Comparison of ENCODE assay signal across 9 mouse cellular contexts in genomic region chr11:65852066-65852465, GRCm38 (mm10). TPM values are rescaled to one million over a fixed set of nuclear protein-coding genes. Genes with fewer than 3 reads are reported as not detected.
DNase-seq lines count a peak whose midpoint lies in the region; ATAC-seq and TF ChIP-seq lines count a peak whose summit lies in the region.
"Had no signal": no experiment of that assay in that cellular context is flagged by ENCODE, and none has a peak within 500 bp of the region (broad histone marks: within the 10 kb centered on the region; RNA-seq: fewer than 3 reads in every experiment).

No protein-coding gene starts in this region.

- no peaks in the 10 kb centered on the region for H3K9me3 ChIP-seq in forebrain, embryonic 14.5 days (replicated peaks; ENCODE audit: control insufficient read depth, low read length)
- no peaks in the 10 kb centered on the region for H3K9me3 ChIP-seq in forebrain, embryonic 12.5 days
- H3K9me3 ChIP-seq: midbrain, embryonic 12.5 days had no signal

- H3K4me3 ChIP-seq in forebrain, embryonic 14.5 days (ENCODE audit: low read depth, low read length): no peak overlapping the region
- no peak overlapping the region for H3K4me3 ChIP-seq in forebrain, embryonic 12.5 days (replicated peaks)
- no peak overlapping the region for H3K4me3 ChIP-seq in liver, adult 2 months (ENCODE audit: insufficient read depth, low read depth, low read length)
- H3K4me3 ChIP-seq: midbrain, embryonic 12.5 days had no signal

- 24% methylated on average over 1 of the region's 1 CpGs for WGBS in forebrain, embryonic 14.5 days
- 24% methylated on average over 1 of the region's 1 CpGs for WGBS in forebrain, embryonic 12.5 days
- WGBS in liver, adult 2 months: 25% methylated on average over 1 of the region's 1 CpGs

- H3K4me1 ChIP-seq in forebrain, embryonic 14.5 days (ENCODE audit: control insufficient read depth, insufficient read depth, low read length): no peaks in the 10 kb centered on the region
- H3K4me1 ChIP-seq in forebrain, embryonic 12.5 days: no peaks in the 10 kb centered on the region; the same call in 1 of the 2 replicates
- no peaks in the 10 kb centered on the region for H3K4me1 ChIP-seq in liver, adult 2 months (ENCODE audit: control insufficient read depth, insufficient read depth, low read length)
- H3K4me1 ChIP-seq: midbrain, embryonic 12.5 days had no signal

- H3K36me3 ChIP-seq in forebrain, embryonic 14.5 days (ENCODE audit: control insufficient read depth, insufficient read depth, low read length): no peaks in the 10 kb centered on the region
- H3K36me3 ChIP-seq in forebrain, embryonic 12.5 days (replicated peaks): no peaks in the 10 kb centered on the region
- H3K36me3 ChIP-seq in liver, adult 2 months (ENCODE audit: control insufficient read depth, insufficient read depth, low read length): no peaks in the 10 kb centered on the region
- H3K36me3 ChIP-seq: midbrain, embryonic 12.5 days had no signal

- no peak overlapping the region for H3K4me2 ChIP-seq in forebrain, embryonic 14.5 days (ENCODE audit: low read length)
- H3K4me2 ChIP-seq in forebrain, embryonic 12.5 days: no peak overlapping the region
- H3K4me2 ChIP-seq: midbrain, embryonic 12.5 days had no signal

- H3K9ac ChIP-seq in forebrain, embryonic 14.5 days (ENCODE audit: low read length): no peak overlapping the region
- no peak overlapping the region for H3K9ac ChIP-seq in forebrain, embryonic 12.5 days
- H3K9ac ChIP-seq in liver, adult 2 months (ENCODE audit: low read depth, low read length): no peak overlapping the region
- H3K9ac ChIP-seq: midbrain, embryonic 12.5 days had no signal

- DNase-seq in forebrain, embryonic 14.5 days (ENCODE audit: low spot score): peak; percentile 17
- DNase-seq in liver, adult 2 months (ENCODE audit: extremely low read depth, low read depth, low spot score): no peak
- DNase-seq in liver (no peak), WW6 (ENCODE audit: low read depth, low spot score) (peak; percentile 29)
- DNase-seq in cerebellum, adult 9-10 months: no peak

- H3K27ac ChIP-seq in forebrain, embryonic 14.5 days (ENCODE audit: low read depth, low read length): no peak overlapping the region
- H3K27ac ChIP-seq in forebrain, embryonic 12.5 days: no peak overlapping the region
- no peak overlapping the region for H3K27ac ChIP-seq in liver, adult 2 months (replicated peaks; ENCODE audit: insufficient read depth, low read depth, low read length)
- H3K27ac ChIP-seq: midbrain, embryonic 12.5 days had no signal

- TF ChIP-seq CTCF in liver, adult 2 months (IDR thresholded peaks at IDR 0.05; ENCODE audit: low read depth, low read length): peak; percentile 13; the same call in 1 of the 2 replicates

- TF ChIP-seq POLR2A in liver, adult 2 months (IDR thresholded peaks at IDR 0.05; ENCODE audit: extremely low read depth, insufficient read depth, low read length): no peak

- no peak for ATAC-seq in forebrain, embryonic 14.5 days
- ATAC-seq in forebrain, embryonic 12.5 days (ENCODE audit: low FRiP score): no peak
- ATAC-seq in megakaryocyte progenitor cell, adult 5-6 weeks (replicated peaks; ENCODE audit: poor library complexity): peak; percentile 88
- no peak for ATAC-seq in inflammation-experienced regulatory T-cells, adult 6 months

- H3K27me3 ChIP-seq in forebrain, embryonic 14.5 days (replicated peaks; ENCODE audit: control insufficient read depth, insufficient read depth, low read length): no peaks in the 10 kb centered on the region
- H3K27me3 ChIP-seq in forebrain, embryonic 12.5 days: no peaks in the 10 kb centered on the region
- H3K27me3 ChIP-seq in liver, adult 2 months (ENCODE audit: control insufficient read depth, insufficient read depth, low read length): no peaks in the 10 kb centered on the region
- H3K27me3 ChIP-seq: midbrain, embryonic 12.5 days had no signal

- H3K79me2 ChIP-seq in liver, adult 2 months (ENCODE audit: control insufficient read depth, insufficient read depth, low read length): no peaks in the 10 kb centered on the region

RNA-seq across cellular contexts. Expression of gene Zkscan6, which starts 45.1 kb away (rescaled TPM):
- polyA plus RNA-seq in forebrain, embryonic 14.5 days (2014; fragmentation: Nextera tagmentation; extraction: Ambion mirVana): 22.3 and 22.7 TPM in 2 replicates
- polyA plus RNA-seq in forebrain, embryonic 12.5 days (2016; fragmentation: Nextera tagmentation; extraction: Ambion mirVana): 15.8 and 17.2 TPM in 2 replicates
- 3.3 and 3.5 TPM in 2 replicates for total RNA-seq in liver, adult 2 months (2014; rRNA removed)
- 1.7 and 1.9 TPM in 2 replicates for polyA plus RNA-seq in liver, adult 2 months (2012; rRNA removed)
- 5.8 and 9.9 TPM in 2 replicates for total RNA-seq in megakaryocyte progenitor cell, adult 5-6 weeks (2015)
- total RNA-seq in megakaryocyte progenitor cell, adult 5-6 weeks (2017): 17.5 and 24.8 TPM in 2 replicates
- polyA plus RNA-seq in inflammation-experienced regulatory T-cells, adult 6 months (2017; shearing (Covaris generic)): 10 to 100 TPM in 2 of 3 experiments, 1 to 10 TPM in 1; 7.6 to 17.5 (median 13.7) TPM

Comparison
In these comparisons a context has a peak if more than half of its experiments do, and no peak if none do; other contexts are left out.
1. DNase-seq: peak in forebrain, embryonic 14.5 days (single experiment) and WW6 (single experiment); none in liver, adult 2 months (single experiment), liver (single experiment) and cerebellum, adult 9-10 months (single experiment).